Mouse (Mus musculus): ENCODE measurements around the gene M6pr. TPM values are rescaled to one million over a fixed set of nuclear protein-coding genes. Genes with fewer than 3 reads are reported as not detected.

The M6pr gene
- total RNA-seq, 2 experiments from 2014 or later = 111 to 119 TPM

DNA sequence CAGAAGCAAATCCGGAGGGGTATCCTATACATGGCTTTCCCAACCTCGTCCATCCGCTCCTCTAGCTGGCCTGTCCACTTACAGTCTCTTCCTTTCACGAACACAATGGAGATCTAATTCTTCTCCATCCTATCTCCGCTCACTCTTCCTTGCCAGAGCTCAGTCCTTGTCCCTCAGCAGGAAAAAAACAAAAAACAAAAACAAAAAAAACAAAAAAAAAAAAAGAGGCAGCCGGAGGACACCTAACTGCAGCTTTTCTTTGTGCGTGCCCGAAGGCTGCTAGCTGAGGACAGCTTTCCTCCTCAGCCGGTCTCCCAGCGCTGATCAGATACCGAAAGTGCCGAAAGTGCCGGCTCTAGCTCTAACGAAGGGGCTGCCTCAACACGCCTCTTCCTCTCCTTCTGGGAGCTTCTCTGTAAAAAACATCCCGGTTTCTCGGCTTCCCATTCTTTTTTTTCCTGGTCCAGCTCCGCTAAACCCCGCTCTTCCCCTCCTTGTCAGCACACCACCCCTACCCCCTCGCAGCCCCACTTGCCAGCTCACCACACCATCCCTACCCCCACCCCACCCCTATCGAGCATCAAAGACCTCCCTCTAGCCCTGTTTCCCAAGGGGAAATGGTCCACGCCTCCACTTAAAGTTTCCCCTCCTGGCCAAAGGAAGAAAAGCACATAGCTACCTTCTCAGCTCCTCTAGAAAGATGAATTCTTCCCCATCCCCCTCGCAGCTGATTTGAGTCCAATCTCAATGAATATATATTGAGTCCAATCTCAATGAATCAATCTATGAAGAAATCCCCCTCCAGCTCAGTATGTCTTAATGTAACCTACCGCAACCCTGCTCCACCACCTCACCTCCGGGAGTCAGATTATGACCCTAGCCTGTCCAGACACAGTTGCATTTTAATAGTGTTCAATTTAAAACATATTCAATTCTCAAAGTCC is 11.0 kb upstream of the M6pr start:
- peak; percentile 29 for DNase-seq

DNA sequence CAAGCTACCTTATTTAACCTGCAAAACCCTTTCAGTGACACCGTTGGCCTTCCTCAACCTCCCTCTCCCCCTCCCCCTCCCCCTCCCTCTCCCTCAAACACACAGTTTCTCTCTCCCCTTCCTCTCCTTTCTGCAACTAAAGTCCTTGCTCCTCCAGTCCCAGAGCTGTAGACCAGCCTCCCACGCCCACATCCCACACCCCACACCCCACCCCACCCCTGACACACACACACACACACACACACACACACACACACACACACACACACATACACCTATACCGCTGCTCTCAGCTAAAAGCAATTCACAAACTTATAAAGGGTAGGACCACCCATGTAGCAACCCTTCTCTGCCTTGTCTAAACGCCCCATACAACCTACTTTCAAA is 10.3 kb upstream of the M6pr start:
- no peak for DNase-seq

DNA sequence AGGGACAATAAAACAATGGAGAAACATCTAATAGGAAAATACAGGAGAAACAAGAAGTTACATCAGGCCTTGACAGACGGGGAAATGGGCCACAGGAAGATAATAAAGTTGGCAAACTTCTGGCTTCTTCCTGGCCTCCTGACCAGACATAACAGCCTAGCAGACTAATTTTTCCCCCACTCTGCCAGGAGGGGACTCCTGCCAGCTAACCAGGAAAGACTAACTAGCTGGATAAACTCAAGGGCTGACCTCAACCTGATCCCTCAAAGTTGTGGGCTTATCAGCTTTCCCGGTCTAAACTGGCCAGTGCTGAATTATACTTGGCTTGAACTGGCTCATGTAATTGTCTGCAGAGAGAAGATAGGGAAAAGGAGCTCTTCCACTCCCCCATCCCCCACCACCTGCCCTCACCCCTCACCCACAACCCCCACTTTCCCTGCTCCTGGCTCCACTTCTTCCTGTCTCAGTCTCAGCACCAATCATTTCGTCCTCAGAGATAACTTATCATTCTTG is 8.8 kb upstream of the M6pr start:
- DNase-seq = no peak

DNA sequence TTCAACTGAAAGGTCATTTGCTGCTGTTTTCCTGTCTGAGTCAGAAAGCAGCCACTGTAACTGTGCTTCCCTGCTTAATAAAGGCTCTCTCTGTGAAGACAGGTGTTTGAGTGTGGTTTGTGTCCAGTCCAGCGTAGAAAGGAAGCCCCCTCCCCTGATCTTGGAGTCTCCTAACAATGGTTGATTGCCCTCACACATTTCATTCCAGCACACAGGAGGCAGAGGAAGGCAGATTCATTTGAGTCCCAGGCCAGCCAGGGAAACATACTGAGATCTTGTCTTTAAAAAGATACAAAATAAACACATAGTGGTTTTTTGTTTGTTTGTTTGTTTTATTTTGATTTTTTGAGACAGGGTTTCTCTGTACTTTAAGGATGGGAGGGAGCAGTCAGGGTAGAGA is 6.4 kb upstream of the M6pr start:
- DNase-seq = no peak

DNA sequence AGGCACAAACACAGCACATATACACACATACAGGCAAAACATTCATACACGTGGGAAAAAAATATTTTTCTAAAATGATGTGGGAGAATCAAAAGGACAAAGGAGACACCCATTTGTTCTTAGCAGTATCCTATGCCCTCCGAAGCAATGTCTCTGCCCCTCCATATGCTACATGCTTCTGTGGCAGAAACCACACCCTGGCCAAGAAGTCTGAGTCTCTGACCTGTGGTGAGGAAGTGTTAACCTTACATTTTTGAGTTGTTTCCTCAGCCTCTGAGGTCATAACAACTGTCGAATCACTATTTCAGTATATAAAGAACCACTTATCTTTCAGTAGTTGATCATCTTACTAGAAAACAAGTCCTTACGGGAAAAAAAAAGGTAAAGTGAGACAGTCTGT is 5.9 kb upstream of the M6pr start:
- no peak for DNase-seq

DNA sequence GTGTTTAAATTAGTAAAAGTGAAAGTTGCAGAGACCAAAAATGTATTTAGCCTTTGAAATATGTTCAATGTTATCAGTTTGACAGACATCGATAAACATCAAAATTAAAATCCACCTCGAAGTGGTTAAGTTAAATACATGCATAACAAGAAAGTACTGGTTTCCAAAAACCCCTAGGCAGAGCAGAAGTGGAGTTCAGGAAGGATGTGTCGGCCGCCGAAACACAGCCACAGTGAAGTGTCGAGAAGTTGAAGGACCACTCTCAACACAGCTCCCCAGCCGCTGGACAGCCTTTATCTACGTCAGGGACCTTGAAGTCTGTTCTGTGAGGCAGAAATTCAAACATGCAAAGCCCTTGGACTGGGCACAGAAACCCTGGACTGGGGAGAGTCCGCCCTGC is 5.0 kb upstream of the M6pr start:
- peak; percentile 28 for DNase-seq

DNA sequence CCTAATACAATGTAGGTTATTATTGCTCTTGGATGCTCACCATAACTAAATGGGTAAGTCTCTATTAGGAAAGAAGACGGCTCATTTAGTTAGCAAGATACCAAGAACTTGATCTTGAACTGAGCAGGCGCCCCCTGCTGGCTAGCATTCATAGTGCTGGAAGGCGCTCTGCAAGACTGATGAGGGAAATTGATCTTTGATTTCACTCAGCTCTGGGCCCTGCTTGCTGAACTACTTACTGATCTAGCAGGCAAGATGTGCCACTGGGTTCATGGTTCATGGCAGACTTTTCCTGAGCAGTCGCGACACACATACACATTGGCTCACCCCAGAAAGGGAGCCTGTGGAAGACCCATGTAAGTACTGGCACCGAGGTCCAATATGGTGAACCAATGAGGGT is 4.2 kb upstream of the M6pr start:
- DNase-seq = peak; percentile 90

DNA sequence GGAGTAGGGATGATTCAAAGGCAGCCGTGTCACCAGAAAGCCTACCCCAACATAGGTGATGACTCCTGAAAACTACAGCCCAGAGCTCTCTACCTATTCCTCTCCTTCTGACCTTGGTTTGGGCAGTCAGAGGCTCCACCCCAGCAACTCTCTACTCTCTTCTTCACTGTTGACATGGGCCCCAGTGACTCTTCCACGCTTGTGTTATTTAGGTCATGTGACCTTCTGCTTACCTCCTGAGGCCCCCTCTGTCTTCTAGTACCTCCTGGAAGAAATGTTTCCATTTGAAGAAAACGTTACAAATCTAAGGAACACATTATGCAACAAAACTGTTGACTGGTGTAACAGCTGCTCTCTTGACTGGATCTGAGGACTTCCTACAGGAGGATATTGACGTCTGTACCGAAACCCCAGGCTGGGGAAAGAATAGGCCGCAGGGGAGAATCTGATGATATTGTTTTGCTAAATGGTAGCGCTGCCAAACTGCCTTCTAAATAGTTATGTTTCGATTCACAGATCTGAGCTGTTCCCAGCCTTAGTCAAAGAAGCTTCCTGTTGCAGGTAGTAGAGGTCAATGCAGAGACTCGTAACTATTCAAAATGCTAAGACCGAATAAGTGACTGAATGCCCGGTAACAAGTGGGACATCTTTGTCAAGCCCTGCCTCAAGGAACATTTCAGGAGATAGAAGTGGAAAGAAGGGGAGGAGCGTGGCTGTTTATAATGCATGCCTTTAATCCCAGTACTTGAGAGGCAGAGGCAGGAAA is 3.5 kb upstream of the M6pr start:
- DNase-seq = no peak

DNA sequence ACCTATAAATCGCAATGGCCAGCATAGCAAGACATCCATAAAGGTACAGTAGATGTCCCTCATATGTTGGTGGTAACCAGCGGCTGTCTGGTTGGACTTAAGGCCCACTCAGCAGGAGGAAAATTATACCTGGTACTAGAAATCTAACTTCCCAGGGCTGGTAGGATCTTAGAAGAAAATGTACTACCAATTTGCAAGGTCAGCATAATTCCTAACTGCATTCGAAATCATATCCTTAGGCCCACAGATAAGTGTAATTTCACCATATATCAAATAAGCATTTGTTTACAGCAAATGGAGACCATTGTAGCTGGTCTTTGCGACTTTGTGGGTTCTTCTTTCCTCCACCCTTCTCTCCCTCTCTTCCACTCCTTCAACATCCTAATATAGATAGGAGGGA is 1.8 kb upstream of the M6pr start:
- DNase-seq = no peak

DNA sequence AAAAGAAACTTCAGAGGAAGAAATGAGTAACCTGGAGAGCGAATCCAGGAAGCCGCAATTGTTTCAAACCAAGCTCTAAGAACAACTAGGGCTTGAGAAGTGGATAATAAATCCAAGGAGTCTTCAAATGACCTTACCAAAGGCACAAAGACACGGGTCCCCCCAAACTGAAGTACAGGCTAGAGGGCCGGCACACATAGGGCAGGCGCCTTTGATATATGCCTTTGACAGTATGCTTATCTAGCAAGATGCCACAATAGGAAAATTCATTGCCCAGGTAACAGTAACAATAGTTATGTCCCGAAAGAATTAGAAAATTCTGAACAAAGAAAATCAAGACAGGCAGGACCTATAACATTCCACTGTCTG is 400 bp upstream of the M6pr start:
- no peak for DNase-seq

DNA sequence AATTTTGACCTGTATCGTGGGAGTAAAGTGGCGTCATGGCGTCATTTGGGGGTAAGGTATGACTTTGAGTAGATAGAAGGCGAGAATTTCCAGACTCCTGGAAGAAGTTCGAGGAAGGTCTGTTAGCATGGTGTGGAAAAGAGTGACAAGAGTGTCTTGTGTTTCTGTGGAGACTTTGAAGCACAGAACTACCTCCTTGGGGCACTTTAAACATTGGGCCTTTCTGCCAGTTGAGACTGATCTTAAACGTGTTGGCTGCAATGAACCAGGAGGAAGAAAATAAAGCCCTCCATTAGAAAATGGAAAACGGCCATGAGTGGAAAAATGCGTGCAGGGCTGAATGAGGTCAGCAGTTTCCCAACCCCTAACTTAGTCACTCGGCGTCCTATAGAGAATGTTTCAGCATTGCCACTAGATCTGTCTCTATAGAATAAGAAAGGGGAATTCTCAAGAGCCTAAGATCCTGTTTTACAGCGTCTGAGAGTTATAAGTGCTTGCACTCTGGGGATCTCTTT is 983 bp downstream of the M6pr start:
- no peak for DNase-seq

DNA sequence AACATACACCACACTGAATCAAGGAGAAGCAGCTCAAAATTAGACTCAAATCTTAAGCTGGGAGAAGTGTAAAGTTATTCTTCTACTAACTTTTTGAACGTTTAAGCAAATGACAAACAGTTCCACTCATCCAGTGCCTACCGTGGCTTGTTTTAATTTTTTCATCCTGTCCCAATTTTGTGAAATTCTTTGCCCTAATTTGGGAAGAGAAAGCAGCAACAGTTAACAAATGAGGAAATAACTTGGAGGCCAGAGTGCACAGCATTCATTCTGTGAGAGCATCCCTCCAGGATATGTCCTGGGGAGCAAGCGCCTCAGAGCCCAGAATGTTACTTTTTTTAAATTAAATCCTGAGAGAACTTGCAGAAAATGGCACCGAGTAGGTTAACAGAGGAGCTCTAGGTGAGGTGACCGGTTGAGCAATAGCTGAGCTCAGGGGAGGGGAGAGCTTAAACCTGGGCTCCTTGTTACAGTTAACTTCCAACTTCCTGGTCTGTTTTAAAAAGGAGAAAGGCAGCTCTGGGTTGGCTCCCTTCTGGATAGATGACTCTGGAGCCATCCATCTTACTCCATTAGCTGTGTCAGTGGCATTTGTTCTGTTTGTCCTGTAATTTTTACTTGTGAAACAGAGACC is 1.8 kb downstream of the M6pr start:
- no peak for DNase-seq

DNA sequence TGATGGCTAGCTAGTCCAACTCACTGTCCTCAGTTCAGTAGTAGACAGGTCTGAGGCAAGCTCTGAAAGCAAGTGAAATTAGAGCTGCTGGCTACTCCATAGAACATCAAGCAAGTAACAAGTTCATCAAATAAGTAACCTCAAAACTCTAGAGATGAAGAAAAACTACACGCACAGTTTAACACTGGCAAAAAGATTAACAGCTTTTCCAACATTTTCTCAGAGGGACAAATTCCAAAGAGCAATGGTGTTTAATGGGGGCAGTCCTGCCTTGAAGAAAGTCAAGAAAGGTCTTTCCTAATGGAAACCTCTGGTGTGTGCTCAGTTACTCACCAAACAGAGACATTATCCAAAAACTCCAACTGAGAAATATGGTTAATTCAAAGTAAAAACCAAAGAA is 10.2 kb downstream of the M6pr start:
- no peak for DNase-seq

DNA sequence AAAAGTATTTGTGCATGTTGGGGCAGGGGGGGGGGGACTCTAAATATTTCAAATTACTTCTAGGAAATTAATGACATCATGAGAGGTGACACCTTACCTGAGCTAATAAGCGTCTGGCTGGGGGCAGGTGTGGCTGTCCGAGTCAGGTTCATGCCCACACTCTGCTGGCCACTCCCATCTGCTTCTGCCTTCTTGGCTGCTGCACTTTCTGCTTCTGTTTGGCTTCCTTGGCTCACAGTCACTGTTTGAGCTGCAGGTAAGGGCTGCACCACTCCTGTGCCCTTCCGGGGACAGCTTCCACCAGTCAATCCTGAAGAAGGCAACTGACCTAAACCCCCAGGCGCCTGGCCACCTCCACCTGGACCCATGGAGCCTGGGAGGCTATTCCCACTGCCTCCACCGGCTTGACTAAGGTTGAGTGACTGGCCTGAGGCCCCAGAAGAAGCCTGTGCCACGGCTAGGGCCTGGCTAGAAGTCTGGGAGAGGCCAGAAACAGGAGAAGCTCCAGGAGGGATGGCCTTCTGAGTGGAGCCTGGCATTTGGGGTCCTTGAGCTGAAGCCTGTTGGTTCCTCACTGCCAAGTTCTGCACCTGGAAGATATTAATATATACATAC is 16.9 kb downstream of the M6pr start:
- DNase-seq = no peak

DNA sequence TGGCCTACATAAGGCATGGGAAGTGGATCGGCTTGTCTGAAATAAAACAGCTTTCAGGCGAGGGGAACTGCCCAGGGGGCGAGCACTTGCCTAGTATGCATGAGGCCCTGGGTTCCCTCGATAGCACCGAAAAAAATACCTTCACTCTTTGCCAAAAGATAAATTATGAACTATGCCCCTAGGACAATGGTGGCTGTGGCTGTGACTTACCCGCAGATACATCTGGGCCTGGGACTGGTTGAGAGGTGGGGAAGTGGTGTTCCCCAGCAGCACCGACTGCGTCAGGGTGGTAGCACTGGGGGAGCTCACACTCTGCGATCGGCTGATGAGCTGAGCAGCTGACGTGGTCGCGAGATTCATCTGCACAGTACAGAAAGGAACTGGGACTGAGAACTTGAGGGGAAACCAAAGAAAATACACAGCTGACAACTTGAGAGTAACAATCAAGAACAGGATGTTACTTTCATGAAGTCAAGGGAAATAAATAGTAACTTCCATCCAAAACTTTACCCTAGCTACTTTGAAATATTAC is 24.6 kb downstream of the M6pr start:
- DNase-seq = no peak

DNA sequence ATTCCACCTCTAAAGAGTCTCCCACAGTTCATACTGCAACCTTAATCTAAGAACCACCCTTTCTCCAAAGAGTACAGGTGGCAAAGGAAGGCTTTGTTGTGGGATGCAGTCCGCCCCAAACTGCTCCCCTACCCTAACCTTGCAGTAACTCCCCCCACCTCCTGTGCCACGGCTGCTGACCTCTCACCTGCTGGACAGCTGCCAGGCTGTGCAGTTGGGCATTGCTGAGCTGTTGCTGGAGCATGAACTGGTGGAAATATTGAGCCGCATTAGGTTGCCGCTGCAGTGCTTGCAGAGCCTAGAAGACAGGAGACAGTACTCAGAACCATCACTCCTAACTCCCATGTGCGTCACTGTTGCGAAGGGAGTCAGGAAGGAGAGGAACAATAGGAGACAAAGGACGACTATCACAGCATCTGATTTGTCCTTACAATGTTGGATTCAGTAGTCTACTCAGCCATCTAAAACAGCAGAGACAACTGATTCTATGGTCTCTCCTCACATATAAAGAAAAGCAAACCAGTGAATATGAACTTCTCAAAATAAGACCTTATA is 26.3 kb downstream of the M6pr start:
- no peak for DNase-seq

DNA sequence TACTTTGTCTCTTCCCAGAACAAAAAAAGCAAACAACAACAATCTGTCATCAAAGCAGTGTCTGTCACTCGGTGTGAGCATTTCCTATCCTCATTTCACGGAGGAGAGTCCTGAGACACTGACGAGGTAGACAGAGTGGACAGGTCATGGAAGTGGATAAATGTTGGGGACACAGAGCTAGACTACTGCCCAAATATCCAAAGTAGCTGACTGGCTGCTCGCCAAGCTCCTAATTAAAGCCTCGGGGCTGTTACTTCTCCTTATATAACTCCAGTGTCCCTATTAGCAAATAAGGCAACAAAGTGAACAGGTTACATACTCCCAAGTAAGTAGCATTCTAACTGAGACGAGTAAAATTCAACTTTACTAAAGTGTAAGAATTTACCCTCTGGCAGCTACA is 29.0 kb downstream of the M6pr start:
- DNase-seq = no peak

DNA sequence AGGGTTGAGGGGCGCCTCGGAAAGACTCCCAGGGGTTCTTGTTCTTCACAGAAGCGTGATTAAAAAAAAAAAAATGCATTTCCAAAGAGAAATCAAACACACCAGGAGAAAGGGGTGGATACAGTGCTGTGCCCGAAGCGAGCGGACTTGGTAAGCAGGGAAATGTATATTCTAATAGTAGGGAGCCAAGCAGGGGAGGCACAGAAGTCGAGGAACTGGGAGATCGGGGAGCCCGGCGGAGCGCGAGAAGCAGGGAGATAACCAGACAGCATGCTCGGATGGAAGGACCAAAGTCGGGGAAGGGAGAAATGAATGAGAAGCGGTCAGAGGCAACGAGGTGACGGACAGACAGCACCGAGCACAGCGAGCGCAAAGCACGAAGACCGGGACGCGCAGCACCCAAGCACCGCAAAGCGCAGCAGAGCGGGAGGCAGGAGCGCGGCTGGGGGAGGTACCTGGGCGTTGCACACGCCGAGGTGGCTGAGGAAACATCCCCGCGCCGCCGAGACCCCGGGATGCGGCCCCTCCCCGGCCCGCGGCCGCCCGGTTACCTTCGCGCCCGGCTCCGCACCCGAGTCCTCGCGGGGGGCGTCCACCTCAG is 30.6 kb downstream of the M6pr start:
- peak; percentile 81 for DNase-seq

DNA sequence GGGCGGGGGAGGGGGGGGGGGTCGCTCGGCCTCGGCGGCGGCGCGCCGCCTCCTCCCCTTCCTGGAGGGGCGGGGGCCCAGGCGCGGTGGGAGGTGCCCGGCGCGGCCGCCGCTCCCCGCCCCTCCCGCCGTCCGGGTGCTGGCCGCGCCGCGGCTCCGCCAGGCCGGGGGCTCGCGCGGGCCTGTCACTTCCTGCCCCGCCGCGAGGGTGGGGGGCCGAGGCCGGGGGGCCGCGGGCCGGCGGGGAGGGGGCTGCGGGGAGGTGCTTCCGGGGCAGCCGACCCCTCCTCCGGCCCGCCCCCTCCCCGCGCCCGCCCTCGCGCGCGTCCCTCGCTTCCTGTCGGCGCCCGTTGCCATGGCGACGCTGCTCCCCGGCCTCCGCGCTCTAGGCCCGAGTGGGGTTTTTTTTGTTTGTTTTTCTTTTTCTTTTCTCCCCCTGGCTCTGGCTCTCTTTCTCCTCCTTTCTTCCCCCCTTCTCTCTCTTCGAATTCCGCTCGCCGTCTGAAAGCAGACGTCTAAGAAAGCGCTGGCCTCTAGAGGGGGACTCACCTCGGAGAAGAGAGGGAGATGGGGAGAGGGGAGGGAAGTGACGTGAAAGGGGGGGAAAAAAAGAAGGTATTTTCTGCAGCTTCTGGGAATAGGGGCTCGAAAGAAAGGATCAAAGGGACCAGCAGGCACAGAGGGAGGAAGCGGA is 31.3 kb downstream of the M6pr start:
- DNase-seq = peak; percentile 91

DNA sequence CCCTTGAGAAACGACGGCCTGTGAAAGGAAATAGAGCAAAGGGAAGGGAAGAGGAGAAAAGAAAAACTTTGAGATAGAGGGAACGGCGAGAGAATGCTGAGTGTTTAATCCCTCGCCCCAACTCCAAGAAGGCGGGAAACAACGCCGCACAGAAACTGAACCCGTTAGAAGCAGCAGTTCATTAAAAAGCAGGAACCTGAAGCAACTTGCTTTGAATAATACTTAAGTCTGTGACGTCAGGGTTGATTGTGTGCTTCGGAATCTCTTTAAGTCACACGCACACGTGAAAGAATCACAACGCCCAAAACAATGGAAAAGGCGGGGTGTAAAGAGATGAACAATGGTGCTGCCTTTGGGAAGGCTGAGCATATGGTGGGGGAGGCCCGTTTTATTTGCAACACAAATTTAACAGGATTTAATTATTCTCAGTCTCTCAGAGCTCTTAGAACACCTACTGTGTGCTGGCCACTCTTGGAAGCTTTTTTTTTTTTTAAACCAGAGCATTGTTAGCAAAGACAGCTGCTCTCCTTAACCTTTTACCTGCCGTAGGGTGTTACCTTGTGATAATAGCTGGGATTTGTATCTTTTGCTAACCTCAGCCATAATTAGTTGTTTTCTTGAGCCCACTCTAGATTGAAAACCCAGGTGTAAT is 32.0 kb downstream of the M6pr start, which contains the start of gene Phc1:
Gene Phc1 (minus strand): TSS at position 213 of the 652 bp plus-strand sequence.
- no peak for DNase-seq
